Mouse (Mus musculus) lung, adult 2 months (tissue): ENCODE measurements at regions not wholly inside any gene's neighbourhood (a gene's known extent, or its start where the extent isn't known, plus 50 kb on each side); places are given as distances from the start of the nearest gene placed in this dataset.

ENCODE experiments used
- CTCF ChIP-seq: fragments of 200-500 bp; IDR thresholded peaks from 2 replicates; pipeline ENCODE4 v1.5.1; 2011; ENCODE audit warnings: mild to moderate bottlenecking, low read length, control low read depth; ENCODE audit not compliant: insufficient read depth
- POLR2A ChIP-seq: fragments of 200-500 bp; IDR thresholded peaks from 2 replicates; pipeline ENCODE4 v1.6.1; 2011; ENCODE audit warnings: low read depth, mild to moderate bottlenecking, control low read depth, low read length, borderline replicate concordance; ENCODE audit errors: extremely low read depth

DNA sequence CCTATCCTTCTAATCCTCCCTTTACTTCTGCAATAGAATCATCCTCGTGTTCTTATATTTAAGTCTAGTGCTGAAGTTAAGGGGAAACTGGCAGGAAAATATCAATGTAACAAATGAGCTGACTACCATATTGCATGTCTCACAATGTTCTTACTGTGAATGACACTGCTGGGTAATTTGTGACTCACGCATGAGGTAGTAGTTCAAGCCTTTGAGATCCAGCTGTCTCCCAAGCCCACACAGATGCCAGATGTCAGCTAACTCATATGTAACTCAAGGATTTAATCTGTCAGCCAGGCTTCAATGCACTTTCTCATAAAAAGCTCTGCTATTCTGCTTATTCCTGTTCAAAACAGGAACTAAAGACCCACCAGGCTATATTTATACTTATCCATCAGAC is 204.6 kb upstream of the Bet1 start:
- TF ChIP-seq POLR2A (no peak), CTCF (no peak)
